Mouse (Mus musculus) urinary bladder, postnatal 4 days (tissue): ENCODE results near the gene Atxn1.

ENCODE experiments used
- DNase-seq, 2 experiments: peaks; one replicate each; pipeline ENCODE4 v3.0.0; 2021 to 2022; ENCODE audit warnings: low spot score in 2 of 2

Atxn1 gene

GRCm38 (mm10) chr13:45577366-45577765, 387.4 kb downstream of the Atxn1 start:
- no peak for DNase-seq

GRCm38 (mm10) chr13:45576185-45576584, 388.6 kb downstream of the Atxn1 start:
- DNase-seq: peak; percentile 63 to 74

- DNase-seq: peak in 1 of 2 experiments; percentile 80
Observed at GRCm38 (mm10) chr13:45572768-45573167, 392.0 kb downstream of the Atxn1 start.

- peak; percentile 52 to 82 for DNase-seq
Observed at GRCm38 (mm10) chr13:45571795-45572262, 393.0 kb downstream of the Atxn1 start.

- no peak for DNase-seq
Observed at GRCm38 (mm10) chr13:45569932-45570331, 394.9 kb downstream of the Atxn1 start.

GRCm38 (mm10) chr13:45564946-45565345, 399.9 kb downstream of the Atxn1 start:
- no peak for DNase-seq

GRCm38 (mm10) chr13:45562011-45562410, 402.8 kb downstream of the Atxn1 start:
- no peak for DNase-seq

- DNase-seq: no peak
Observed at GRCm38 (mm10) chr13:45560543-45560942, 404.3 kb downstream of the Atxn1 start.

GRCm38 (mm10) chr13:45559258-45559657, 405.6 kb downstream of the Atxn1 start:
- DNase-seq: no peak

- no peak for DNase-seq
Observed at GRCm38 (mm10) chr13:45558367-45558766, 406.4 kb downstream of the Atxn1 start.

GRCm38 (mm10) chr13:45553674-45554073, 411.1 kb downstream of the Atxn1 start:
- no peak for DNase-seq

GRCm38 (mm10) chr13:45547549-45547948, 417.3 kb downstream of the Atxn1 start:
- no peak for DNase-seq

- DNase-seq: no peak
Observed at GRCm38 (mm10) chr13:45546946-45547345, 417.9 kb downstream of the Atxn1 start.

GRCm38 (mm10) chr13:45545974-45546373, 418.8 kb downstream of the Atxn1 start:
- no peak for DNase-seq

- DNase-seq: peak; percentile 72 to 83
Observed at GRCm38 (mm10) chr13:45539205-45539568, 425.6 kb downstream of the Atxn1 start.

GRCm38 (mm10) chr13:45538532-45539204, 426.1 kb downstream of the Atxn1 start:
- peak; percentile 59 to 75 for DNase-seq

GRCm38 (mm10) chr13:45538091-45538490, 426.7 kb downstream of the Atxn1 start:
- no peak for DNase-seq

- DNase-seq: no peak
Observed at GRCm38 (mm10) chr13:45537110-45537509, 427.7 kb downstream of the Atxn1 start.

GRCm38 (mm10) chr13:45535731-45536453, 428.9 kb downstream of the Atxn1 start:
- DNase-seq: no peak

GRCm38 (mm10) chr13:45530754-45531153, 434.1 kb downstream of the Atxn1 start:
- no peak for DNase-seq

- no peak for DNase-seq
Observed at GRCm38 (mm10) chr13:45528787-45529186, 436.0 kb downstream of the Atxn1 start.

- DNase-seq: no peak
Observed at GRCm38 (mm10) chr13:45527232-45527964, 437.4 kb downstream of the Atxn1 start.
